ENCODE assay signal across 23 mouse cellular contexts in genomic region chr8:122452154-122452553, GRCm38 (mm10). TPM values are rescaled to one million over a fixed set of nuclear protein-coding genes. Genes with fewer than 3 reads are reported as not detected.
A peak's percentile ranks its signal among the peaks of the same experiment; 100 is the strongest.
DNase-seq lines count a peak whose midpoint lies in the region; ATAC-seq lines count a peak whose summit lies in the region.
"Had no signal": no experiment of that assay in that cellular context is flagged by ENCODE, and none has a peak within 500 bp of the region (broad histone marks: within the 10 kb centered on the region; RNA-seq: fewer than 3 reads in every experiment).

No protein-coding gene starts in this region.

- H3K4me1 ChIP-seq in heart, embryonic 12.5 days (replicated peaks): peaks cover 38% of the 10 kb centered on the region
- H3K4me1 ChIP-seq: embryonic facial prominence, embryonic 12.5 days; hindbrain, embryonic 12.5 days had no signal

- peak overlapping the region; percentile 12 for H3K4me2 ChIP-seq in heart, embryonic 12.5 days
- H3K4me2 ChIP-seq: embryonic facial prominence, embryonic 12.5 days; hindbrain, embryonic 12.5 days; midbrain, embryonic 11.5 days had no signal

- DNase-seq in heart, adult 18-20 months: peak; percentile 49 to 76
- no peak for DNase-seq in heart, postnatal 25 days (ENCODE audit: low spot score)
- DNase-seq in gastrocnemius, postnatal 25 days: peak; percentile 73
- DNase-seq in heart, postnatal 10 days: peak; percentile 45 to 70
- no peak for DNase-seq in urinary bladder, postnatal 36 days (ENCODE audit: low spot score in 2 of 2)
- DNase-seq in kidney, adult 9 months: no peak
- no peak for DNase-seq in left cerebral cortex, adult 9 months (ENCODE audit: low spot score in 2 of 2)
- DNase-seq: adrenal gland, adult 8-10 months; B cell, adult 2 months; cerebellum, adult 18-20 months; cerebellum, postnatal 14 days; kidney, postnatal 4 days; layer of hippocampus, adult 9-11 months; liver had no signal

- no peak overlapping the region for H3K4me3 ChIP-seq in heart, embryonic 12.5 days
- H3K4me3 ChIP-seq: embryonic facial prominence, embryonic 12.5 days; hindbrain, embryonic 12.5 days had no signal

- peak overlapping the region; percentile 98 for H3K27ac ChIP-seq in heart, embryonic 12.5 days (ENCODE audit: poor library complexity, severe bottlenecking)
- H3K27ac ChIP-seq: embryonic facial prominence, embryonic 12.5 days; hindbrain, embryonic 12.5 days; macrophage; stomach, postnatal 0 days had no signal

- ATAC-seq in heart, embryonic 12.5 days (ENCODE audit: insufficient number of reproducible peaks, low FRiP score): no peak
- ATAC-seq: forebrain, embryonic 14.5 days; intestine, postnatal 0 days had no signal

- 63% methylated on average over 10 of the region's 10 CpGs for WGBS in heart, embryonic 12.5 days

- peaks cover 5% of the 10 kb centered on the region for H3K27me3 ChIP-seq in heart, embryonic 12.5 days (replicated peaks)

- no peak overlapping the region for H3K9ac ChIP-seq in heart, embryonic 12.5 days
- H3K9ac ChIP-seq: embryonic facial prominence, embryonic 12.5 days; hindbrain, embryonic 12.5 days had no signal

- intact Hi-C loops in heart, postnatal 25 days (cut with DNase I): no loop called here
- intact Hi-C loops in heart, postnatal 10 days (cut with DNase I): no loop called here

- no peaks in the 10 kb centered on the region for H3K9me3 ChIP-seq in heart, embryonic 12.5 days (replicated peaks)
- H3K9me3 ChIP-seq: embryonic facial prominence, embryonic 12.5 days; G1E; hindbrain, embryonic 12.5 days had no signal

- no peaks in the 10 kb centered on the region for H3K36me3 ChIP-seq in heart, embryonic 12.5 days
- H3K36me3 ChIP-seq: embryonic facial prominence, embryonic 12.5 days; G1E; hindbrain, embryonic 12.5 days had no signal

RNA-seq across cellular contexts. Expression of gene Snai3, which starts 8.4 kb away (rescaled TPM):
- total RNA-seq in heart, adult 18-20 months (2021): 1 to 10 TPM; 2.2 to 4.4 TPM
- total RNA-seq in heart, postnatal 25 days (2021): 1 to 10 TPM; 2.5 to 2.7 TPM
- total RNA-seq in gastrocnemius, postnatal 25 days (2021): 10 to 100 TPM in 1 of 2 experiments, 1 to 10 TPM in 1; 5.4 to 11.7 TPM
- polyA plus RNA-seq in heart, embryonic 12.5 days (2016; fragmentation: Nextera tagmentation; extraction: Ambion mirVana): 2.1 and 2.3 TPM in 2 replicates
- total RNA-seq in heart, postnatal 10 days (2021): under 1 TPM; 0.52 to 0.53 TPM
- total RNA-seq: adrenal gland, adult 8-10 months; G1E had no signal
- polyA plus RNA-seq: forebrain, embryonic 14.5 days; G1E; hindbrain, embryonic 12.5 days; macrophage; midbrain, embryonic 11.5 days had no signal

RNA-seq across cellular contexts. Expression of gene Mvd, which starts 8.9 kb away (rescaled TPM):
- 1 to 10 TPM; 3.9 to 5.0 TPM for total RNA-seq in heart, adult 18-20 months (2021)
- total RNA-seq in heart, postnatal 25 days (2021): 1 to 10 TPM; 5.3 to 5.7 TPM
- total RNA-seq in gastrocnemius, postnatal 25 days (2021): 1 to 10 TPM; 4.2 to 5.2 TPM
- 22.8 and 24.1 TPM in 2 replicates for polyA plus RNA-seq in heart, embryonic 12.5 days (2016; fragmentation: Nextera tagmentation; extraction: Ambion mirVana)
- 1 to 10 TPM; 5.4 to 5.7 TPM for total RNA-seq in heart, postnatal 10 days (2021)

RNA-seq across cellular contexts. Expression of gene Cyba, which starts 19.4 kb away (rescaled TPM):
- 10 to 100 TPM; 48.8 to 51.3 TPM for total RNA-seq in heart, adult 18-20 months (2021)
- total RNA-seq in heart, postnatal 25 days (2021): 10 to 100 TPM; 39.4 to 45.3 TPM
- total RNA-seq in gastrocnemius, postnatal 25 days (2021): 1 to 10 TPM; 7.6 to 8.9 TPM
- 175 and 182 TPM in 2 replicates for polyA plus RNA-seq in heart, embryonic 12.5 days (2016; fragmentation: Nextera tagmentation; extraction: Ambion mirVana)
- 10 to 100 TPM; 61.8 to 63.9 TPM for total RNA-seq in heart, postnatal 10 days (2021)

RNA-seq across cellular contexts. Expression of gene Rnf166, which starts 23.7 kb away (rescaled TPM):
- total RNA-seq in heart, adult 18-20 months (2021): 10 to 100 TPM; 42.1 to 51.7 TPM
- 10 to 100 TPM; 35.8 to 38.2 TPM for total RNA-seq in heart, postnatal 25 days (2021)
- 10 to 100 TPM; 24.7 to 30.7 TPM for total RNA-seq in gastrocnemius, postnatal 25 days (2021)
- polyA plus RNA-seq in heart, embryonic 12.5 days (2016; fragmentation: Nextera tagmentation; extraction: Ambion mirVana): 33.7 and 39.7 TPM in 2 replicates
- total RNA-seq in heart, postnatal 10 days (2021): 10 to 100 TPM; 28.2 to 32.0 TPM

RNA-seq across cellular contexts. Expression of gene Ctu2, which starts 23.8 kb away (rescaled TPM):
- total RNA-seq in heart, adult 18-20 months (2021): 1 to 10 TPM; 5.8 to 8.0 TPM
- total RNA-seq in heart, postnatal 25 days (2021): 10 to 100 TPM in 1 of 2 experiments, 1 to 10 TPM in 1; 7.3 to 11.4 TPM
- 1 to 10 TPM; 6.7 to 7.4 TPM for total RNA-seq in gastrocnemius, postnatal 25 days (2021)
- 30.0 and 31.1 TPM in 2 replicates for polyA plus RNA-seq in heart, embryonic 12.5 days (2016; fragmentation: Nextera tagmentation; extraction: Ambion mirVana)
- 10 to 100 TPM in 1 of 2 experiments, 1 to 10 TPM in 1; 9.6 to 14.1 TPM for total RNA-seq in heart, postnatal 10 days (2021)

Comparison
In these comparisons a context has a peak if more than half of its experiments do, and no peak if none do; other contexts are left out.
1. DNase-seq: peak in heart, adult 18-20 months (2 of 2), gastrocnemius, postnatal 25 days (single experiment) and heart, postnatal 10 days (2 of 2); none in heart, postnatal 25 days (single experiment), urinary bladder, postnatal 36 days (0 of 2), kidney, adult 9 months (single experiment) and left cerebral cortex, adult 9 months (0 of 2).
2. RNA of gene Cyba, which starts 19.4 kb away (total RNA-seq): 61.8 to 63.9 TPM in heart, postnatal 10 days, 48.8 to 51.3 TPM in heart, adult 18-20 months and 39.4 to 45.3 TPM in heart, postnatal 25 days; 7.6 to 8.9 TPM in gastrocnemius, postnatal 25 days; every median in the first group is over 4 times any median in the second.